Mouse (Mus musculus) NIH3T3 (cell line): ENCODE results near the gene Tmem110.

Experiments
- DNase-seq: peaks from one replicate; pipeline ENCODE4 v3.0.0-alpha.2; 2012; ENCODE audit warnings: low read depth

Gene Tmem110

GRCm38 (mm10) chr14:30825476-30826131 is at the start of gene Tmem110:
TSS of gene Tmem110 (plus strand) at chr14:30825590.
- peak; percentile 83 for DNase-seq

DNA sequence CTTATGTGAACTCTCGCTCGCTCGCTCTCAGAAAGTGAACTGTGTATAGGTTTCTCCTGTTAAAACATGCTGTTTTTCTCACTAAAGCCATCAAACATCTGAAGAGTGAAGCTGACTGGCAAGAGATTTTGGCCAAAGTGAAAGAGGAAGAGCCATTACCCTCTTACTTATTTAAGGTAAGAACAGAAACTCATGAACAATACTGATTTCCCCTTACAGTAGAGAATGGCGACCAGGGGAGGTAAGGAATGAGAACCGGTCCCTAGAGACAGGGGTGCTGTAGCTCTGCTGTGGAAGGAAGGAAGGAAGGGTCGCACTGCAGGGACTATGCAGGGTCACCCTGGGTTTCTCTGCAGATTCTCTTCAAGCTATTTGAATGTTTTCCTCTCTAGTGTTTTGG is 40.8 kb upstream of the Tmem110 start:
- no peak for DNase-seq

DNA sequence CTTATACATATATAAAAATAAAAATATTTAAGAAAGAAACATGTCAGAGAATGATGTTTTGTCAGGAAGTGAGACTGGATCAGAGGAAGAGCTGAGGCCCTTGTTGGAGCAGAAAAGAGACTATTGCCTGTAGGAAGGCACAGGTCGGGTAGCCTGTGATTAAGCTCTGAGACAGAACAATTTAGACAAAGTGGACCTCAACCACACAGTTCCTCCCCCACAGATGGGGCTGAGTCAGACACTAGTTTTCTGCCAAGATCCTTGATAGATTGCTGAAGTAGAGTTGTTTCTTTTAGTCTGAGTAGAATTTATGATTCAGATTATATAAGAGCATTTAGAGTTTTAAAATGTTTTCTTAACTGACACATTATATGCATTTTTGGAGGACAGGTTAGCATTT is 35.9 kb upstream of the Tmem110 start:
- peak; percentile 80 for DNase-seq

DNA sequence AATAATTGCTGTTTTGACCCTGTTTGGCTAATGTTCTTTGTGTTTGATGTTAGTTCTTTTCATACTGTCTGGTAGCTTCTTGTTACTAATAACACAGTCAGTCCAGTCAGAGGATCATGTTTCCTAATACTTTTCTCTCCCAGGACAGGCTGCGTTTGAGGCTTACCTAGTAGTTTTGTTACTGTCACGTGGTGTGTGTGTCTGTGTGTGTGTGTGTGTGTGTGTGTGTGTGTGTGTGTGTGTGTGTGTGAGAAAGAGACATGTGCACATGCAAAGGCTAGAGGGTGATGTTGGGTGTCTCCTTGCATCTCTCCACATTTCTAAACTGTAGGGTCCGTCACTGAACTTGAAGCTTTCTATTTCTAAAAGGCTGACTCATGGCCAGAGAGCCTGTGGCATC is 32.5 kb upstream of the Tmem110 start:
- no peak for DNase-seq

GRCm38 (mm10) chr14:30801756-30802155 is 23.6 kb upstream of the Tmem110 start:
- DNase-seq, result no peak

GRCm38 (mm10) chr14:30821136-30821535 is 4.3 kb upstream of the Tmem110 start:
- DNase-seq, result no peak

- DNase-seq, result peak; percentile 63
Measured at GRCm38 (mm10) chr14:30824456-30824995, 864 bp upstream of the Tmem110 start.

DNA sequence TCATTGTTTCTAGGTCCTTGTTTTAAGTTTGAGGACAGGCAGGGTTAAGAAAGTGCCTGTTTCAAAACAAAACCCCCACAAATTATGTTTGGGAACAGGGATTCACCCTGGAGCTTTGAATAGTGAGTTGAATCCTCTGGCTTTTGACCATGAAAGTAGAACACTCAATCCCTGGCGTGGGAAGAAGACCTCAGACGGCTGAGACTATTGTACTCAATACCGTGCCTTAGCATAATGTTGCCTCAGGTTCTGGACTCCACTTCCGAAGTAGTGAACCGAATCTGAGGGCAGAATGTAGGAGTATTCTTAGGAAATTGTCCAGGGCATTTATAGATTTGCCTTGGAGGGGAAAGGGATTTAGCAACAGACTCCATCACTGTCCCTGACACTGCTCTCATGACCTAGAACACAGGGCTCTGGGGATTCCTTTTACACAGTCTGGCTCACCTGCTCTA is 342 bp upstream of the Tmem110 start:
- DNase-seq, result no peak

- DNase-seq, result no peak
Measured at GRCm38 (mm10) chr14:30826174-30827140, 1.1 kb downstream of the Tmem110 start.

DNA sequence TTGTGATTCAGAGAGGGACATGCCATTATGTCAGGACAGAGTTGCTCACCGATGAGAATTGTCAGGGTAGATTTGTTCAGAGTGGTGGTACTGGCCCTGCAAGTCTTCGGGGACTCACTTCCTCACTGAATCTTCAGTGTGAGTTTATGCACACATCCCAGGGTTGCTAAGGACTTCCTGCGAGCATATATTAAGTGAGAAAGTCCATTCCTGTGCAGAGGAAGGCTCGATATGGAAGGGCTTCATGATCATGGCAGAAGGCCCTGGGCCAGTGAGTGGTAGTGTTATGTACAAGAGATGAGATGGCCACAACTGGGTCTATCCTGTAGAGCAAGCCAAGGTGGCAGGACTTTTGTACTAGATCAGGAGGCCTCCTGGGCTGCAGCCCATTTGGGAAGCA is 2.1 kb downstream of the Tmem110 start:
- no peak for DNase-seq

DNA sequence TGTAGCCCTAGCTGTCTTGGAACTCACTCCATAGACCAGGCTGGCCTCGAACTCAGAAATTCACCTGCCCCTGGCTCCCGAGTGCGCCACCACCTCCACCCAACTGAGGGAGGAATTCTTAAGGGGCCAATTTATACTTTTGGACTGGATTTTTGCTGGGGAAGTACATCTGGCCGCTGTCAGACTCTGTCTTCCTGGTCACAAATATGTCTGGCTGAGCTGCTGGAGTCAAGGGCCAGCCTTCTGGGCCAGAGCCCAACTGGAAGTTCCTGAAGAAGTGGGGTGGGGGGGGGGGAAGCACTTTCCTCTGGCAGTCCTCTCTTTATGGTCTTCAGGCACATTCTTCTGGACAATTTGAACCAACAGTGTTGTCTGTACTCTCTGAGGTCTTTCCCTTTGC is 2.7 kb downstream of the Tmem110 start:
- DNase-seq, result peak; percentile 37

DNA sequence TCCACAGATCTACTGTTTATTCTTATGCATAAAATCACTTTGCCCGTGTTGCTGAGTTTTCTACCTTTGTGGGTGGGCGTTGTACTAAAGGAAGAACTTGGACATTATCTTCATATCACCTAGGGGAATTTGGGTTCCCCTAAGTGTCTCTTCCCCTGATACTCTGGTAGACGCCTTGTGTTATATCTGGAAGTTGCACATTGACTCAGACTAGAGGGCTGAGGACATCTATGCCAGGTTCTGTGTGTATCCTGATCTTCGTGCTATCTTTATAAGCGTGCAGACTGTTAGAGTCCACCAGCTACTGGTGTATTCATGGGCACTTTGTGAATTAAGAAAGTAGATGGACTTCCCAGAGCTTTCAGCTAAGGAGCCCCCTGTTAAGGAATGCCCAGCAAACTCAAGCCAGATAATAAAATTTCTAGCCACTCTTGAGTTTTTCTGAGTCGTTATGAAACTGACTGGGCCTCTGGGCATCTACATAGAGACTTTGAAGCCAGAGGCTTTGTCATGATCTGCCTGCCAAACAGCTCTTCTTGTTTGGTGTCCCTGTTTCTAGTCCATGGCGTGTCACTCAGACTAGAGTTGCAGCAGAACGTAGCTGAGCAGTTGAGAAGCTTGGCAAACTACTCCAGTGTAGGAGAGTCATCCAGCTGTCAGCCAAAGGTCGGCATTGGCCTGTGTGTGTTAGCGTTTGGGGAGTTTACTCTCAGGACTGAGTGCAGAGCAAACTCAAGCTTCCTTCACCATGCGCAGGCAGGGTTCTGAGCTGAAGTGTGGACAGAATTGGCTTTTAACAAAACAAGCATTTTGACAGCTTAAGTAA is 3.5 kb downstream of the Tmem110 start:
- peak; percentile 79 for DNase-seq

GRCm38 (mm10) chr14:30837416-30837996 is 12.1 kb downstream of the Tmem110 start:
- no peak for DNase-seq

DNA sequence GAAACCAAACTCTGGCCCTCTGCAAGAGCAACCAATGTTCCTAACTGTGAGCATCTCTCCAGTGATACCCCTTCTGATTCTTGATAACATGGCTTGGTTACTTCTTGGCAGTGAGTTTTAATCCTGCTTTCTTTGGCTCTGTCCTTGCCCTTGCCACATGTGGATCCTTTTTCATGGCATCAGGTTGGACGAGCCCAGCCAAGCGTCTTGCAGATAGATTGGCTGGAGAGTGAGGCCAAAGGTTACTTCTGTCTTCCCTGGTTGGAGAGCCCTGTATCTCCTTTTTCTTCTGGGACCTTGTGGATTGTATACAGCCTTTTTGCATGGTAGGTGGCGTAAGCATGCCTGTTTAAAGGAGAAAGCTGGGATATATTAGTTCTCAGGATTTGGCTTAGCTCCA is 18.3 kb downstream of the Tmem110 start:
- DNase-seq, result no peak

GRCm38 (mm10) chr14:30850504-30850903 is 25.1 kb downstream of the Tmem110 start:
- no peak for DNase-seq

DNA sequence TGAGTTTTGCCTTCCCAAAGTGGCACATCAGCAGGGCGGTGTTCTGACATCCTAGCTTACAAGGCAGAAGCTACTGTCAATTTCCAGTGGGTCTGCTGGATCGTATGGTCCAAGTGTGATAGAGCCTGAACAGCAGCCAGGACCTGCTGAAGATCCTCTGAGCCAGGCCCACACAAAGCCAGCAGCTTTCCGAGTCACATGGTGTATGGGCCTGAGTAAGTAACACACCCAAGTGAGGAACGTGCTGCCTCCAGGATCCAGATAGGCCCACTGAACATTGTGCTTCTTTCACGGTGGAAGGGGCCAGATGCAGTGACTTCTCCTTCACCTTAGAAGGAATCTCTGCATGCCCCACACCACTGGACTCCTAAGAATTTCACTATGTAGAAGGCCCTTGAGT is 26.9 kb downstream of the Tmem110 start:
- no peak for DNase-seq

DNA sequence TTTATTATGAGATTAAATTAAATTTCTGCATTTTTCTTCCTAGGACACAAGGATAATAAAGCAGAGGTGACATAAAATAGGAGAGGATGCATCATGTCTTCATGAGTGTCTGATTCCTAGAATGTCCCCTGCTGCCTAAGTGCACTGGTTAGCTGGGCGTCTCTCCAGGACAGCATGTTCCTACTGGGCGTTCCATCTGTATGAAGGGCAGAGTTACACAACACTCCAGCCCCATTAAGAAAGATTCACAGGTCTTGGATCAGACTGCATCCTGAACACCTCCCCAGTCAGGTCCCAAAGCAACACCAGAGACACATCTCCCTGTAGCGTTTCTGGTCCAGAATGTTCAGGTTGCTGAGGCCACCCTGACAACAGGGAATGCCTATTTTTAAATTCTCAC is 29.9 kb downstream of the Tmem110 start:
- DNase-seq, result no peak

DNA sequence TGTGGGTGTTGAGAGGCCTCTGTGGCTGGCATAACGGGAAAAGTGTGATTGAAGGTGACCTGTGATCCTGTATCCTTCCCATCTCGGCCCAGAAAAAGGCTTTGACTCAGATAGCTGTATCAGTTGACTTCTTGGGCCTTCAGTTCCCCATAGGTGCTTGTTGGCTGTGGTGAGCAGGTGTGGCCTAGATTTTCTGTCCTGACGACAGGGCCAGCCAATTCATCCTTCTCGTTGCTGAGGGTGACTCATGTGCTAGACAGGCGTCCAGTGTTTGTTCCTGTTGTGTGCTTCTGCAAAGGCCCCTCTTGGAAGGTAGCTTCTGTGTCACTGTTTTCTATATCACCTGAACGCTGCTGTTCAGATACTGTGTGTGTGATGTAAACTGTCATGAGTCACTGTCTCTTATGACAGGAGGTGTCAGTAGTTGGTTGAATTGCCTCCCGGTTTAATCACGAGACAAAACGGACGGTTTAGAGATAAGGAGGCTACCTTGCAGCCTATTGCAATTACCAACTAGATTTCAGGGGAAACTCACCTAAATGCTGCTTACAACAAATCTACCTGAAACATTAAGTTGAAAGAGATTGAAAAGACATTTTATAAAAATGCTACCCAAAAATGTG is 31.6 kb downstream of the Tmem110 start:
- no peak for DNase-seq

GRCm38 (mm10) chr14:30857990-30858389 is 32.6 kb downstream of the Tmem110 start:
- DNase-seq, result peak; percentile 34

- no peak for DNase-seq
Measured at GRCm38 (mm10) chr14:30861421-30862125, 36.2 kb downstream of the Tmem110 start.

GRCm38 (mm10) chr14:30862368-30862767 is 37.0 kb downstream of the Tmem110 start:
- DNase-seq, result no peak
